Mouse (Mus musculus) midbrain, embryonic 14.5 days (tissue): ENCODE results near the gene Me3. TPM values are rescaled to one million over a fixed set of nuclear protein-coding genes. Genes with fewer than 3 reads are reported as not detected.
A peak's percentile ranks its signal among the peaks of the same experiment; 100 is the strongest.

ENCODE experiments used
- ATAC-seq: fragments of 200-750 bp; cut with Nextera tagmentation; 2 replicates; pipeline ENCODE4 v1.8.0; 2017; ENCODE audit warnings: moderate number of reproducible peaks, moderate library complexity; ENCODE audit not compliant: low FRiP score, low TSS enrichment
- DNase-seq: peaks from one replicate; pipeline ENCODE4 v3.0.0-alpha.2; 2015
- H3K27ac ChIP-seq: fragments of 300-500 bp; sonication (generic); replicated peaks from 2 replicates; pipeline ENCODE4 v1.5.1; 2014; ENCODE audit warnings: mild to moderate bottlenecking, low read depth, low read length, moderate library complexity
- H3K27me3 ChIP-seq: fragments of 300-500 bp; sonication (generic); 2 replicates; pipeline ENCODE4 v1.6.1; 2014; ENCODE audit warnings: low read length, control low read depth, mixed read lengths; ENCODE audit not compliant: control insufficient read depth, insufficient read depth
- H3K36me3 ChIP-seq: fragments of 300-500 bp; sonication (generic); 2 replicates; pipeline ENCODE4 v1.6.1; 2014; ENCODE audit warnings: low read length, control low read depth; ENCODE audit not compliant: control insufficient read depth, insufficient read depth
- H3K4me1 ChIP-seq: fragments of 300-500 bp; sonication (generic); 2 replicates; pipeline ENCODE4 v1.6.1; 2014; ENCODE audit warnings: mild to moderate bottlenecking, antibody characterized with exemption, low read length, control low read depth; ENCODE audit not compliant: control insufficient read depth, insufficient read depth
- H3K4me2 ChIP-seq: fragments of 300-500 bp; sonication (generic); 2 replicates; pipeline ENCODE4 v1.6.1; 2014; ENCODE audit warnings: mild to moderate bottlenecking, low read length, moderate library complexity
- H3K4me3 ChIP-seq: fragments of 300-500 bp; sonication (generic); replicated peaks from 2 replicates; pipeline ENCODE4 v1.5.1; 2014; ENCODE audit warnings: low read depth, low read length
- H3K9ac ChIP-seq: fragments of 300-500 bp; sonication (generic); replicated peaks from 2 replicates; pipeline ENCODE4 v1.6.1; 2014; ENCODE audit warnings: mild to moderate bottlenecking, low read length, moderate library complexity
- H3K9me3 ChIP-seq: fragments of 300-500 bp; sonication (generic); 2 replicates; pipeline ENCODE4 v1.6.1; 2016; ENCODE audit warnings: low read length, control low read depth, mixed read lengths; ENCODE audit not compliant: control insufficient read depth
- WGBS: fragments of 180-500 bp; shearing (Covaris S2); extraction: QIAGEN DNeasy Blood & Tissue Kit; methylation state at CpG from one replicate; pipeline ENCODE4 v1.1.7; 2014; 5-methylcytosine and 5-hydroxymethylcytosine counted together
- polyA plus RNA-seq: library from polyadenylated mRNA; unstranded; fragments of >200 nt; fragmentation: Nextera tagmentation; extraction: Ambion mirVana; gene quantifications from 2 replicates; pipeline ENCODE4 v1.2.1, GENCODE M21; 2014

The Me3 gene
- polyA plus RNA-seq = 5.9 and 6.9 TPM in 2 replicates

DNA sequence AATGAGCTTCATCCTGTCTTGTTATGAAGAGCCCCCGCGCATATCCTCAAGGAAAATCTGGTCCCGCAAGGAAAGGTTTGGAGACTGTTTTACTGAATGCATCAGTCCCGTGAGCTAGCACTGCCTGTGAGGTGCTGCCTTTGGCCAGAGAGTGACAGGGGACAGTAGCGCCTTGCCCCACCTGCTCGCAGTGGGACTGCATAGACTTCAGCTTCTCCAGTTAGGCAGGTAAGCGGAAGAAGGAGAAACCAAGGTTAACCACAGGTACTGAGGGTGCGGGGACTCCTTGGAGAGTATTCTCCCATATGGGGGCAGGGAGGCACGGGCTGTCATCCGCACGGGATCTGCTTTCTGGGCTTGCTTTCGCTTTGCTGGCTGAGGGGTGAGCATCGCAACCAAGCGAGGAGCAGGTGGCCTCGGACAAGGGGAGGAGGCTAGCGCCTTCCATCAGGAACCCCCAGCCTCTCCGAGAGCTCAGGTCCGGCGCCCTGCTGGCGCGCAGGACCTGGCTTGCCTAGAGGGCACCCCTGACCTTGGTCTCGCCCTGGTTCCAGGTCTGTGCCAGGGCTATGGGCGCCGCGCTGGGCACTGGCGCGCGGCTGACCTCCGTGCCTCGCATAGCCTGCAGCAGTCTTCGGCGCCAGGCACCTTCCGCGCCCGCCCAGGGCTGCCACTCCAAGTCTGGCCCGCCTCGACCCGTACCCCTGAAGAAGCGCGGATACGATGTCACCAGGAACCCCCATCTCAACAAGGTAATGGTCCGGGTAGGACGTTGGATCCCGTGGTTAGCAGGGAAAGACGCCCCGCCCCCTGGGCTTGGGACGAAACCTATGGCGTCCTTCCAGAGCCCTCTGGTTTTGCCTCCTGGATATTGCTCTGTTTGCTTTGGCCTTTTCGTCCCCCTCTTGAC is at the start of gene Me3:
Gene Me3 (plus strand): TSS at position 51 of the 910 bp plus-strand sequence.
- DNase-seq (peak; percentile 71), ATAC-seq (peak; percentile 70)
- H3K36me3 ChIP-seq = no peaks in the 10 kb centered on the region
- 6% methylated on average over 49 of the region's 49 CpGs for WGBS
- no peaks in the 10 kb centered on the region for H3K27me3 ChIP-seq
- H3K9me3 ChIP-seq = no peaks in the 10 kb centered on the region
- no peak within 1 kb of the TSS for H3K27ac ChIP-seq
- H3K4me3 ChIP-seq = peak within 1 kb of the TSS; percentile 65
- H3K9ac ChIP-seq = peak within 1 kb of the TSS; percentile 84
- H3K4me1 ChIP-seq = no peaks in the 10 kb centered on the region
- peak within 1 kb of the TSS; percentile 97 for H3K4me2 ChIP-seq

DNA sequence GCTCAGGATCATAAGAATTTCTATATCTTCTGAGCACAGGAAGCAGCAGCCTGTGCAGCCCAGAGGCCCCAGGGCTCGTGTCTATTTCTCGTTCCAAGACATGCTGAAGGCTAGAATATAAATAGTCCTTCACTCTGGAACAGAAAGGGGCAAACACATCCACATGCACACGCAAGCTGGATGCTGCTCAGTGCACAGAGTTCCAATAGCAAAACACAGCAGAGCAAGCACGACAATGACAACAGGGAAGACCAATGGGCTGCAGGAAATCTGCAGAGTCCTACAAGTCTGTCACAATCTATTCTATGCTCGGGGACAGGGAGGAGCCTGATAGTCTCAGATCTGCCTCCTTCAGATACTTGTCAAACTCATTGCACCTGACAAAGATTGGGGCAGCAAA is 42.2 kb upstream of the Me3 start:
- ATAC-seq = no peak
- H3K9me3 ChIP-seq = no peaks in the 10 kb centered on the region
- no peak overlapping the region for H3K9ac ChIP-seq
- no peaks in the 10 kb centered on the region for H3K36me3 ChIP-seq
- H3K4me3 ChIP-seq = no peak overlapping the region
- no peak for DNase-seq
- WGBS = 80% methylated on average over 5 of the region's 5 CpGs
- H3K27me3 ChIP-seq = no peaks in the 10 kb centered on the region
- H3K4me1 ChIP-seq = no peaks in the 10 kb centered on the region
- H3K27ac ChIP-seq = no peak overlapping the region
- H3K4me2 ChIP-seq = no peak overlapping the region

DNA sequence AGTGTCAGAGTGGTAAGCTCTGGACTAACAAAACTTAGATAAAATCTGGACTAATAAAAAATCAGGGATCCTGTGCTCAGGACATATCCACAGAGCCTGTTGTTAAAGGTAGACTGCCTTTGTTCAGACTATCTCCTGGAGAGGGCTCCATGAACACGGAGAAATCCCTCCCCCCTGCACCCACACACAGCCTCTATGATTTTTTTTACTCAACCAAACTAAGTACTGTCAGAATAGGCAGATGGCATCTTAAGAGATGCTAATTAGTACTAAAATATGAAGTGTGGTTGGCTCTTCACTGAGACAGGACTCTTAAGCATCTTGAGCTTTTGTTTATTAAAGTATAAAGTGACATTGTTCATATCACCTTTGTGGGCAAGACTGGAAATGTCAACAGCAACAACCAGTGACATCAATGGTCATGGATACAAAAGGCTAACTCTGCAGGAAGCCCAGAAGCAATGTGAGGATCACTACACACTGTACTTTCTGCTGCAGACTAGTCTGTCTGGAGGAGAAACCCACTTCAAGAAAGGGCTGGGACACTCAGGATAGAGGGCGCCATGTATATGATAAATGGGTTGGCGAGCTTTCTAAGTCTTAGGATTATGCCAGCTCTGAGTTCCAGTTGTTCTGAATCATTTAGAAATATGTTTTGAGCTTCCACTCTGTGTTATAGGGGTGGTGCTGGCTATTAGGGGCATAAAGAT is 41.5 kb upstream of the Me3 start:
- no peaks in the 10 kb centered on the region for H3K36me3 ChIP-seq
- no peaks in the 10 kb centered on the region for H3K9me3 ChIP-seq
- no peaks in the 10 kb centered on the region for H3K4me1 ChIP-seq
- no peak overlapping the region for H3K4me3 ChIP-seq
- H3K9ac ChIP-seq = no peak overlapping the region
- H3K4me2 ChIP-seq = no peak overlapping the region
- ATAC-seq (no peak), DNase-seq (no peak)
- 75% methylated on average over 3 of the region's 3 CpGs for WGBS
- no peak overlapping the region for H3K27ac ChIP-seq
- no peaks in the 10 kb centered on the region for H3K27me3 ChIP-seq

DNA sequence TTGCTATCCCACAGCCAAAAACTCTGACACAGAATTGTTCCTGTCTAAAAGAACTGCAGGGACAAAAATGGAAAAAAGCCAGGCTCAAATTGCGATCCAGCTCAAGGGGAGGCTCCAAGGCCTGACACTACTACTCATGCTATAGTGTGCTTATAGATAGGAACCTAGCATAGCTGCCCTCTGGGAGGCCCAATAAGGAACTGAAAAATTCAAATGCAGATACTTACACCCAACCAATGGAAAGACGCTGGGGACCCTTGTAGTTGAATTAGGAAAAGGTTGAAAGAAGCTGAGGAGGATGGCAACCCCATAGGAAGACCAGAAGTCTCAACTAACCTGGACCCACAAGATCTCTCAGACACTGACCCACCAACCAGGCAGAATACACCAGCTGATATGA is 36.4 kb upstream of the Me3 start:
- Histone ChIP-seq H3K9ac (no peak overlapping the region), H3K27ac (no peak overlapping the region), H3K4me2 (no peak overlapping the region), H3K27me3 (no peaks in the 10 kb centered on the region), H3K36me3 (no peaks in the 10 kb centered on the region), H3K4me1 (no peaks in the 10 kb centered on the region), H3K9me3 (no peaks in the 10 kb centered on the region), H3K4me3 (no peak overlapping the region)
- ATAC-seq = no peak
- WGBS = 92% methylated on average over 2 of the region's 2 CpGs
- no peak for DNase-seq

DNA sequence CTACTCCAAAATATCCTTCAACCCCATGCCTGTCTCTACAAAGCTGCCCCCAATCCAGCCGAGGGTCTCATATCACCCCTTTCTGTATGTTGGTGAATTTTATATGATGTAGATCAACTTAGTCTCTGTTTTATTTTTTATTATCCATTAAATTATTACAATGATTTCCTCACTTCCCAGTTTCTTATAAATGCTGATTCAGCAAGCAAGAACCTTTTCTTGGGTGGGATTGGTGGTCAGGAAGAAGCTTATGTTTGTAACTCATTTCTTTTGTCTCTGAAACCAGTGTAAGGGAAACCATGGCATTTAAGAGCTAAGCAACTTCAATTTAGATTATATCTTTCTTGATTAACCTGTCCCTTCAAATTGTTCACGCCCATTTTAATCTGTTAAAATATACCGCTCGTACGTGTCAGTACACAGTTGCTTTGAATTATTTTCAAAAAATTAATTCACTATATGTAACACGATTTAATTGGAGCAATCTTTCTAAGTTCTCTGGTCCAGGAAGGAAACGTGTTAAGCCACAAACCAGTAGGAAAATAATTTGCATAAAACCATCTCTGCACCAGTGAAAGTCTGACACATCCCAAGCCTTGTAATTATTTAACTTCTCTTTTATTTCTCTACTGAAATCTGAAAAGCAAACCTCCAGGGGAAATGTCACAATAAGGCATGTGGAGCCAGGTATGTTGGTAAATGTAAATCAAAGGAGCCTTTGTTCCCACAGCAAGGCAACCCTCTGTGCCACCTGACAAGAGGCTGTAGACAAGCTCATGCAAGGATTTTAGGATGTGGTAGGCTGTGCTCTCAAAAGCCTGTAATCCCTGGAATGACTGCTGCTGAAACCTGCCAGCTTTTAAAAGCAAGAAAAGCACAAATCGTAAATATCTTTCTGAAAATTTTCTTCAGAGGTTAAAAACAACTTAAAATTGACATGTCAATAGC is 26.3 kb upstream of the Me3 start:
- no peak overlapping the region for H3K27ac ChIP-seq
- DNase-seq (peak; percentile 8), ATAC-seq (no peak)
- no peaks in the 10 kb centered on the region for H3K4me1 ChIP-seq
- H3K9me3 ChIP-seq = no peaks in the 10 kb centered on the region
- H3K27me3 ChIP-seq = no peaks in the 10 kb centered on the region
- no peak overlapping the region for H3K9ac ChIP-seq
- no peaks in the 10 kb centered on the region for H3K36me3 ChIP-seq
- whole genome bisulfite sequencing = 75% methylated on average over 8 of the region's 8 CpGs
- no peak overlapping the region for H3K4me3 ChIP-seq
- no peak overlapping the region for H3K4me2 ChIP-seq

DNA sequence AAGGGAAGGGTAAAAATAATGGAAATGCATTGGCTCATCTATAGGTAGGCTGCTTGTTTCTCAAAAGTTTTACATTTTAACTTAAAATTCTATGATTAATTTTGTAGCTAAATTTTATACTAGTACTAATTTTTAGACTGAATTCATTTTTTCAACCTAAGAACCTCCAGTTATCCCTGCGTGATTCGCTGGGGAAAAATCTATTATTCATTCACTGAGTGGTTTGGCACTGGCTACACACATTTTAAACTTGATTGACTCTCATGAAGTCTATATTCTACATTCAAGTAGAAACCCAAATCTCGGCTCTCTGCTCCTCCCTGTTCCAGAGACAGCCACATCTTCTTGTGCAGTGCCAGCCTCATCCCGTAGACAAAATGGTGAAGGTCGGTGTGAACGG is 24.9 kb upstream of the Me3 start:
- Histone ChIP-seq H3K4me2 (no peak overlapping the region), H3K9ac (no peak overlapping the region), H3K4me1 (no peaks in the 10 kb centered on the region), H3K9me3 (no peaks in the 10 kb centered on the region), H3K27me3 (no peaks in the 10 kb centered on the region), H3K4me3 (no peak overlapping the region), H3K27ac (no peak overlapping the region), H3K36me3 (no peaks in the 10 kb centered on the region)
- no peak for ATAC-seq
- DNase-seq = no peak
- 98% methylated on average over 5 of the region's 6 CpGs for WGBS

DNA sequence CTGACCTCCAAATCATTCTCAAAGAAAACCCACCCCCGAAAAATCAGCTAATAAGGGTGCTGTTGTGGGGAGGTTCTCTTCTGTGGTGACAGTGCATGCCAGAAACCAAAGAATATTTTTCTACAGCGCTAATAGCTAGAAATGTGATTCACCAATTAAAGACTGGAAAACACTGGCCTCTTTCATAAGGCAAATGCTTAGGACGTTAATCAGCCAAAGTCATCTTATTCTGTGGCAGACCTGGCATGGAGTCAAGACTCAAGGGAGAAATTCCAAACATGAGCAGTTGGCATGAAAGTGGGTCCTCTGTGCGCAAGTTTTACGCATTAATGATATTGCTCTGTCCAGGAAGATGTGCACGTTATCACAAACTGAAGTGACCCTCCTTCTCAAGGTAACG is 21.0 kb upstream of the Me3 start:
- ATAC-seq (no peak), DNase-seq (no peak)
- no peak overlapping the region for H3K4me3 ChIP-seq

DNA sequence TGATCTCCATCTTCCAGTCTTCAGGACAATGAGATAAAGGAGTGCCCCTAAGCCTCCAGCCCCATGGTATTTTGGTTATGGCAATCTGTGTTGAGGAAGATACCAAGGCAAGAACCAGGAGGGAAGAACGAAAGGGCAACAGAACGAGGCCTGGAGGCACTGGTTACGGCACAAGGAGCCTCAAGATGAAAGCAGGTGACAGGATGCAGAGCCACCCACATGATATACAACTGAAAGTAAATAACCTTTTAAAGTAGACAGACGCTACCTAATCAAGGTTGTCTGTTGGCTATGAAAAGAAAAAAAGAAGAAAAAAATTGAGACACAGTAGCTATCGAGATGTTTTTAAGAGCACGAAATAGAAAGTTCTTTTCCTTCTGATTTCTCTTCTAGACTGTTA is 16.0 kb upstream of the Me3 start:
- Histone ChIP-seq H3K36me3 (no peaks in the 10 kb centered on the region), H3K4me1 (no peaks in the 10 kb centered on the region), H3K27ac (no peak overlapping the region), H3K27me3 (no peaks in the 10 kb centered on the region), H3K4me3 (no peak overlapping the region), H3K4me2 (no peak overlapping the region), H3K9me3 (no peaks in the 10 kb centered on the region), H3K9ac (no peak overlapping the region)
- 94% methylated on average over 6 of the region's 6 CpGs for WGBS
- ATAC-seq (no peak), DNase-seq (no peak)

More for the DNA sequence above, 21.0 kb upstream of the Me3 start:
- H3K27me3 ChIP-seq = no peaks in the 10 kb centered on the region
- H3K4me1 ChIP-seq = no peaks in the 10 kb centered on the region
- H3K4me2 ChIP-seq = no peak overlapping the region
- no peaks in the 10 kb centered on the region for H3K9me3 ChIP-seq
- 91% methylated on average over 7 of the region's 7 CpGs for WGBS
- H3K27ac ChIP-seq = no peak overlapping the region
- no peak overlapping the region for H3K9ac ChIP-seq
- no peaks in the 10 kb centered on the region for H3K36me3 ChIP-seq
